Mouse (Mus musculus): Measurements from ENCODE around the gene Nol9.

- no peak for TF ChIP-seq CTCF (IDR thresholded peaks at IDR 0.05; ENCODE audit: borderline replicate concordance, insufficient read depth, low read length)
- no peak for TF ChIP-seq POLR2A (IDR thresholded peaks at IDR 0.05; ENCODE audit: low read depth, low read length)
Measured at GRCm38 (mm10) chr4:152041924-152042641, 3.0 kb downstream of the Nol9 start.

Data from embryonic fibroblast, embryonic 13.5 days (primary cell).